Mouse (Mus musculus) retina, postnatal 1 day (tissue): Measurements from ENCODE around the gene Rxfp3.

Experiments used
- DNase-seq: peaks from one replicate; pipeline ENCODE4 v3.0.0-alpha.2; 2012

The Rxfp3 gene

DNA sequence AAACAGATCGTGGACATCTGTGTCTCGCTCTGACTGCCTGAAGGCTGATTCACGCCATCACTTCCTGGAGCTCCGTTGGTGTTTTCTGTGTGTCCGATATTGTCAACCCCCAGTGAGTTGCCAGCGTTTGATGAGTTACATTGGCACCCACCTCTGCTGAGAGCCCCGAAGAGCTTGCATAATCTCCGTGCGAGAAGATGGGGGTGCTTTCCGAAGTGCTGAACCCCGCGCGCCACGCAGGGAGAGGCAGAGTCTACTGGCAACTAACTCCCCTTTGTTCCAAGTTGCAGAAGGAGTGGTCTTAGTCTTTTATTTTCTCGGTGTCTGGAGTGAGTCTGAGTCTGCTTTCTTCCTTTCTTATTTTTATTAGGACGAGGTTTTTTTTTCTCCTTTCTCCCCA, at the start of gene Rxfp3:
Gene Rxfp3 (minus strand): TSS at position 281 of the 400 bp plus-strand sequence.
- peak; percentile 30 for DNase-seq

- DNase-seq = no peak
Measured at GRCm38 (mm10) chr15:11084993-11085365, 47.2 kb upstream of the Rxfp3 start.

GRCm38 (mm10) chr15:11084241-11084992, 46.6 kb upstream of the Rxfp3 start:
- no peak for DNase-seq

DNA sequence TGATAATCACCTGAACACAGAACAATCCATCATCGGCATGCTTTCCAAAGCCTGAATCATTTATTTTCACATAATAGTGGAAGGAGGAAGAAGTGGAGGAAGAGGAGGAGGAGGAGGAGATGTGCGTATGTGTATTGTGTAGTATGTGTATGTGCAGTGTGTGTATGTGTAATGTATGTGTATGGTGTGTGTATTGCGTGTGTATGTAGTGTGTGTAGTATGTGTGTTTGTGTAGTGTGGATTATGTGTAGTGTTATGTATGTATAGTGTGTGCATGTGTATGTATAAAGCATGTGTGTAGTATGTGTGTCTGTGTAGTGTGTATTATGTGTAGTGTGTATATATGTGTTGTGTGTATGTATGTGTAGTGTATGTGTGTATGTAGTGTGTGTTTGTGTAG, 45.9 kb upstream of the Rxfp3 start:
- DNase-seq = no peak

DNA sequence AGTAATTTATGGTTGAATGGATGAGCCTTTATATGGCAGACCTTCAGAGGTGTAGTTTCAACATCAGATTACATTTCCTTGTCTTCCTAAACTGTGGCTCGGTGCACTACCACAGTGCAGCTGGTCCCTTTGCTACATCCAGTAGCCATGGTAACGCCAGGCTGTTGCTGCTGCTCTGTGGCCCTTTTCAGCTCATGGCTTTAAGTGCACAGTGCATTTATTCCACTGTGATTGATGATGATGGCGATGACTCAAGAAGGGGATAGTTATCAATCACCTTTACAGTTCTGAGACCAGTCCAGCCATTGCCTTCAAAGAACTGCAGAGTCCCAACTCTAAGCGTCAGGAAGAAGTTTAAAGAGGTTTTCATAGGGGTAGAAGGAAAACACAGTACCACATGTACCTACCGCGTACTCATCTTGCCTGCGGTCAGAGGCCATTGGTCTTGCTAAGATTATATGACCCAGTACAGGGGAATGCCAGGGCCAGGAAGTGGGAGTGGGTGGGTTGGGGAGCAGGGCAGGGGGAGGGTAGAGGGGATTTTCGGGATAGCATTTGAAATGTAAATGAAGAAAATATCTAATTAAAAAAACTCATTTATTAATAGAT, 45.3 kb upstream of the Rxfp3 start:
- DNase-seq = no peak

DNA sequence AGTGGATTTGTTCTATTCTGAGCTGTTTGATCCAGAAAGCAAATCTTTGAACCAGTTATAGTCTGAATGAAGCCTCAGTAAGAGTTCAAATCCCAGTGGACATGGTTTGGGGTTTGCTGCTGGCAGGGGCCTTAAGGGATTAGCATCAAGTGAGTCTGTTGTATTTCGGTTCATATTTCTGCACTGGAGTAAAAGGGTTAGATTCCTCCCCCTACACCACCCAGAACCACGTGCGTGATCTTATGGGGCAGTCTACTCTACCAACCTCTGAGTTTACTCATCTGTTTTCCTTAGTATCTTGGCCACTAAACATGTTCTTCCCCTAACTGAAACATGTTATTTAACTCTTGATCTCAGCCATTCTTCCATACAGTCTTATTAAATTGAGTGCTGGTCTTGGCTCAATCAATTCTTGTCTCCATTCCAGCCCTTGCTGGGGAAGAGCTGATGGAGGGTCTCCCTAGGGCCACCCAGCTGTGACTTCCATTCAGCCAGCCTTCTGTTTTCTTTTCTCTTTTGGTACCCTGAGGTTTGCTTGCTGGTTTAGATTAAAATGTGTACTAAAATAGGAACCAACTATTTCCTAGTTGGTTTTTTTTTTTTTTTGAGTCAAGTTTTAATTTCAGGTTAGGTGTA, 38.1 kb upstream of the Rxfp3 start:
- no peak for DNase-seq

DNA sequence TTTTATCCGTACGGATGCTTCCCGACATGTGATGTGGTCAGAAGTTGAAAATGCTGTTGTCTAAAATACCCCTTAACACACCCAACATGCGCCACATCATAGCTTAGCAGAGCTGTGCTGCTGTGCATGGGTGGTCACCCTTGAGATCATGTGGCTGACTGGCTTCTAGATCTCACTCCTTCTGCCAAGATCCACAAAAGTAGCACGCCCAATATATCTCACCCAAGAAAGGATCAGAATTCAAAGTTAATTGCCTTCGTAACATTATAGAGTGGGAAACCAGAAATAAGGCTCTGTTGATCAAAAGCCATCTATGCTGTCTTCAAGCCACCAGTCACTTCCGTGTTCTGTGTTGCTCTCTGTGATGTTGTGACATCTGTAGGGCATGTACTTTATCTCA, 30.1 kb upstream of the Rxfp3 start:
- no peak for DNase-seq

DNA sequence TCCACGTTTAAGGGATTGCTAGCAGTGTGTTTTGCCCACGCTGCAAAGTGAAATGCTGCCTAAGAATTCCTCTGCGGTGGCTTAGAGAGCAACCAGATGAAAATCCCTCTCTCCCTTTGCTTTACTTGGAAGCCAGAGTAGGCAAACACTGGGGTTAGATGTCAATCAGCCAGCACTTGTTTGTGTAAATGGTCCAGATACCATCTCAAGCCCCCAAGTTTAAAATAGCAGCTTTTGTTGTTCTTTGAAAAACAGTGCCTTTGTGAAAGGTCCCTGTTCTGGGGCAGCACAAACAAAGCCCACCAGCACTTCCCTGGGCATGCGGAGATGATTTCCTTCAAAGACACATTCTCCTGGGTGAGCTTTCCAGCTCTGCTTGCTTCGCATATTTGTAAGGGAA, 28.5 kb upstream of the Rxfp3 start:
- DNase-seq = peak; percentile 11

- DNase-seq = no peak
Measured at GRCm38 (mm10) chr15:11065528-11066171, 27.9 kb upstream of the Rxfp3 start.

DNA sequence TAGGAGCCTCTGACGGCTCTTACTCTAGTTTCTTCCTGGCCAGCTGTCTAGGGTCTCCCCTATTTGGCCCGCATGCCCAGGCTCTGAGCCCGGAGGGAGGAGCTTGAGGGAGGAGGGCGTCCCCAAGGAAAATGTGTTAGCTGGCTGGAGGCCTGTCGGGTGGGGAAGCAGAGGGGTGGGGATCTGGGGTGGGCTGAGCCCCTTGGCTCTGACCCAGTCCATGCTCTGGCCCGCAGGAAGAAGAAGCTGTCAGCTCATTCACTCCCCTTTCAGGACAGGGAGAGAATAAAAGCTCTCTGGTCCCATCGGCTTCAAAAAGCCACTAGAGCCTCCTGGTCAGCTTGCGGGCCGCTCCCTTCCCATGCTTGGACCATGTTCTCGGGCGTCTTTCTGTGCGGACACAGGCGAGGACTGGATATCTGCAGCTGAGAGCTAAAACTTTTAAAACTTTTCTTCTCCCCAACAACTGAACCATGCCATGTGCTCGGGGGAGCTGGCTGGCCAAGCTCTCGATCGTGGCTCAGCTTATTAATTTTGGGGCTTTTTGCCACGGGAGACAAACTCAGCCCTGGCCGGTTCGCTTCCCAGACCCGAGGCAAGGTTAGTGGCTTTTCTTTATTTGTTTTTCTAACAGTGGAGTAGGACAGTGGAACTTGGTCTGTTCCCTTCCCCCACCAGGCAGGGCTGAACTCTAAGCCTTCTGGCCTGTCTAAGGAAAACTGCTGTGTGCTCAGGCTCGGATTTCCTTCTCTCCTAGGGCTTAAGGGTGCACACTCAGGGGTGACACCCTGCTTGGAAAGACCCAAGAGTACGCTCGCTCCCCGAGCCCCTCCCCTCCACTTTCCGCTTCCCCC, 27.0 kb upstream of the Rxfp3 start, which contains the start of gene Adamts12:
Gene Adamts12 (plus strand): TSS at position 233 of the 854 bp plus-strand sequence.
- peak; percentile 77 for DNase-seq

DNA sequence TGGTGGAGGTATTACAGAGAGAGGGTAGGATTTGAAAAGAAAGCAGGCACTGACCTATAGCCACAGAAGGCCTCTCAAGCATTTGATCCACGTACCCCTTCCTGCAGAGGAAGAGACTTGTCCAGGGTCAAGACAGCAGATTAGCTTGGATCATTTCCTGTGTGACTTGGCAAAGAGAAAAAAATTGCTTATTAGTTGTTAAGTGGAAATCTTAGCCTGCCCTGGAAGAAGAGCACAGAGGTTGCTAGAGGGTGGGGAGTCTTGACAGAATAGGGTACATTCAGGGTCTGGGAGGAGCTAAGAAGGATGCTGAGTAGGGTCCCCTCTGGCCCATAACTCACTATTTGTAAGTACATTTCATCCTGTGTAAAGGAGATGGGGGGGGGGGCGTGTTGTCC, 26.4 kb upstream of the Rxfp3 start:
- peak; percentile 36 for DNase-seq

GRCm38 (mm10) chr15:11062903-11063302, 25.1 kb upstream of the Rxfp3 start:
- DNase-seq = no peak

DNA sequence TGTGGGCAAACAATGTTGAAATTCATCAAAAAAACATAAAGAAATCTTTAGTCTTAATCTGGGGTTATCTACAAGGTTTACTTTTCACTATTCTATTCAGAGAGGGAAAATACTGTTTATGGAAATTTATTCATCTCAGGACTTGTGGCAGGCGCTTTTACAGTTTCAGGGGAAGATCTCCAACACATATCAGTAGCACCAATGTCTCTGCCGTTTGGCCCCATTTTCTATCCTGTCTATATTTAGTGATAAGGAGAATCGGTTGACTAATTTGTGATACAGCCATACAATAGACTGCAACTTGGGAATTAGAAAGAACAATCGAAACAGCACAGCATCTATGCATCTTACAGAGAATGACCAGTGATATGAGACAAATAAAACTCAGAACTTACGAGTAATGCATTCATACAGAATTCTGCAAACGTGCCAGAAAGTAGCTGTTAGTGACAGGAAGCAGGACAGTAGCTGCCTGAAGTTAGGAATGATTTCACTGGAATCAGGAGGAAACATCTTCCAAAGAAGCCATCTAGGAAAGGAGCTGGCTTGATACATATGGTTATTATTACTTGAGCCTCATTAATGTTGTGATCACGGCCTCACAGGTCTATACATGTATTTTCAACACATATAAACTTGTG, 16.8 kb upstream of the Rxfp3 start:
- no peak for DNase-seq

DNA sequence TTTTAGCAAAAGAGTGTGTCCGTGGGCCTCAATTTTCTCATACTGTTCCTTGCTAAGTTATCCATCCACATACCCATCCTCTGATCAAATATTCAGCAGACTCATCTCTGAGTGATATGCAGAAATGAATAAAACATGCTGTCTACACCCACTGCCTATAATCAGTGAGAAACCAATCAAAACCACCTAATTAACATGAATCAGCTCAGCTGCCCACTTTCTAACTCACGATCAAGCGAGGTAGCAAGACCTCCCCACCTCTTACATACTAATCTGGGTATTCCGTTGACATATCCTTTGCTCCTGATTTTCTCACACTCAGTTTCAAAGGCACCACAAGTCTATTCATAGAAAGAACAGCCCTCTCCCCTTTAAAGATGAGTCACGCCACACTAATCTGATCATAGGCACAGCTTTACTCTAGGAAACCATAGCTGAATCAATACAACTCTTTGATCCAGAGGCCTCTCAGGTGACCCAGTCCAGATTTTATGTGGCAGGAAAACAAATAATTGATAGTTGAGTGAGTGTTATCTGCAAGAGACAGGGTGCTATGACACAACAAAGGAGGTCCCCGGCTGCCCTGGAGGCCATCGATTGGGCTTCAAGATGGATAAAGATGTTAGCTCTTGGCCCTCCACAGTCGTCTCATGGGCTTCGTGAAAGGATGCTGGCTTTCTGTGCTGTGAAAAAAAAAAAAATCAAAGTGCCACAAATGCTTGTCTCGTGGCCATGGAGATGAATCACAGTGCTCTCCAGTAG, 16.1 kb upstream of the Rxfp3 start:
- no peak for DNase-seq

GRCm38 (mm10) chr15:11042828-11043227, 5.0 kb upstream of the Rxfp3 start:
- DNase-seq = no peak

DNA sequence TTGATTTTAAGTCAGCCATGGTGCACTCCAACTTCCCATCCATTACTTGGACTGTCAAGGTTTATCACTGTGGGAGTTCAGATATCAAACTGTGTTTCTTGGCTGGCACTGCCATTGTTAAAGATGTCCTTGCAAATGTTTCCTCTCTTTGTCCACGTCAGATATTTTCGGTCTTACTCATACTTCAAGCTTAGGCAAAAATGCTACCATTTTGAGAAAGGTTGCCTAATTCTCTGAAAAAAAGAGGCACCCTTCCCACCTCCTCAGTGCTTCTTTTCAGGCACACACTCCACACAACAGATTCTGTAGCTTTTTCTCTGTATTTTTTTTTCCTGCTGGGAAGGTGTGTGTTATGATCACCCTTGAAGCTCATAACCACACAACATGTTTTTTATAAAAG, 3.4 kb upstream of the Rxfp3 start:
- no peak for DNase-seq

GRCm38 (mm10) chr15:11040067-11040466, 2.3 kb upstream of the Rxfp3 start:
- no peak for DNase-seq

DNA sequence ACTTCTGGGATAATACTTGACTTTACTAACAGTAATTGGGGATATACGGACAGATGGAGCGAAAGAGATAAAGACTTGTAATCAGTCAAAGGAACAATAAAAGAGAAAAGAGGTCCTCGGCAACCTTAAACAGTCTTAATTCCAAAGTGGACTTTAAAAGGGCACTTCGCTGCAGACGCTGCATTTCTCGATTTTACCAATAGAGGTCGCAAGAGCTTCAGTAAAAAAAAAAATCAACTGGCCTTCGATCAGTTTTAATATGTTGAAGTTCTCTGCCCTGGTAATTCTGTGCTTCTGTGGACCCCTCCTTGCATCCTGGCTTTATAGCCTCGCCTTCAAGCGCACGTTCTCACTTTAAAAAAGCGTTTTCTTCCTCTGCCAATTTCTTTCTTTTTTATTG, 685 bp upstream of the Rxfp3 start:
- DNase-seq = peak; percentile 76

DNA sequence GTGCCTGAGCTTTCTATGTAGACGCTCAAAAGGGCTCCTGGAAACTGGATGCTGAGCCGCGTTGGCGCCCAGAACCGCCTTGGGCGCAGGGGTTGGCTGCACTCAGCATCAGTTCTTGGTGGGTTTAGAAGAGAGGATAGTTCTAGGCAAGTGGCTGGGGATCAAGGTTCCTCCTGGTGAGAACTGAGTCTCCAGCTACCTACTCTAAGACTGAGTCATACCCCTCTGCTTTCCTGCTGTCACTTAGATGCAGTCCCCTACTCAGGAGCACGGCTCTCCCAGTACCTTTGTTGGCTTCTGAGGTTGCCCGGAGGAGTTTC, 455 bp downstream of the Rxfp3 start:
- peak; percentile 45 for DNase-seq

- DNase-seq = peak; percentile 52
Measured at GRCm38 (mm10) chr15:11036535-11037375, 1.0 kb downstream of the Rxfp3 start.
